Mouse (Mus musculus) MEL (cell line): Measurements from ENCODE around the gene Epyc. TPM values are rescaled to one million over a fixed set of nuclear protein-coding genes. Genes with fewer than 3 reads are reported as not detected.

Experiments
- DNase-seq: peaks from one replicate; pipeline ENCODE4 v3.0.0; 2011; ENCODE audit warnings: low read depth, low spot score
- H3K27ac ChIP-seq: 2 replicates; pipeline ENCODE4 v1.5.1; 2012; ENCODE audit warnings: low read depth, mild to moderate bottlenecking, control low read depth, low read length, moderate library complexity; ENCODE audit not compliant: control insufficient read depth
- H3K27me3 ChIP-seq, 2 experiments: fragments of 150-350 bp in 1 of 2; sonication (generic) in 1 of 2; 2 replicates each; pipeline ENCODE4 v1.6.1; 2012; ENCODE audit warnings: low read length in 2 of 2, mild to moderate bottlenecking in 2 of 2, improper control_type of control experiment in 1 of 2, moderate library complexity in 1 of 2; ENCODE audit not compliant: insufficient read depth in 2 of 2, control insufficient read depth in 1 of 2
- H3K36me3 ChIP-seq, 2 experiments: 2 replicates each; pipeline ENCODE4 v1.6.1; 2012 to 2014; ENCODE audit warnings: low read length in 2 of 2, improper control_type of control experiment in 1 of 2, inconsistent platforms in 1 of 2, mild to moderate bottlenecking in 1 of 2; ENCODE audit not compliant: insufficient read depth in 2 of 2, control insufficient read depth in 1 of 2
- H3K4me1 ChIP-seq, 2 experiments: fragments of 150-350 bp in 1 of 2; sonication (generic) in 1 of 2; 2 replicates each; pipeline ENCODE4 v1.6.1; 2012; ENCODE audit warnings: low read length in 2 of 2, improper control_type of control experiment in 1 of 2, mild to moderate bottlenecking in 1 of 2; ENCODE audit not compliant: insufficient read depth in 2 of 2, control insufficient read depth in 1 of 2
- H3K4me3 ChIP-seq, 2 experiments: fragments of 150-350 bp in 1 of 2; sonication (generic) in 1 of 2; 2 replicates each; pipeline ENCODE4 v1.5.1; 2012; ENCODE audit warnings: low read depth in 2 of 2, low read length in 2 of 2, mild to moderate bottlenecking in 2 of 2, moderate library complexity in 2 of 2, control low read depth in 1 of 2, improper control_type of control experiment in 1 of 2; ENCODE audit not compliant: control insufficient read depth in 1 of 2, insufficient read depth in 1 of 2
- H3K79me2 ChIP-seq: 2 replicates; pipeline ENCODE4 v1.6.1; 2012; ENCODE audit warnings: mild to moderate bottlenecking, low read length, moderate library complexity; ENCODE audit not compliant: control insufficient read depth, poor library complexity, insufficient read depth
- H3K9ac ChIP-seq: 2 replicates; pipeline ENCODE4 v1.6.1; 2012; ENCODE audit warnings: low read depth, mild to moderate bottlenecking, control low read depth, low read length, moderate library complexity; ENCODE audit not compliant: control insufficient read depth, poor library complexity, severe bottlenecking
- H3K9me3 ChIP-seq: fragments of 150-350 bp; sonication (generic); replicated peaks from 2 replicates; pipeline ENCODE4 v1.6.1; 2012; ENCODE audit warnings: mild to moderate bottlenecking, low read length, improper control_type of control experiment, moderate library complexity; ENCODE audit not compliant: insufficient read depth
- BHLHE40 ChIP-seq: IDR thresholded peaks from 2 replicates; pipeline ENCODE4 v1.6.1; 2012; ENCODE audit warnings: low read depth, mild to moderate bottlenecking, inconsistent platforms, low read length, improper control_type of control experiment, borderline replicate concordance
- CHD2 ChIP-seq: IDR thresholded peaks from 2 replicates; pipeline ENCODE4 v1.6.1; 2011; ENCODE audit warnings: low read length, improper control_type of control experiment
- E2F4 ChIP-seq: IDR thresholded peaks from 2 replicates; pipeline ENCODE4 v1.6.1; 2011; ENCODE audit warnings: low read depth, low read length, improper control_type of control experiment, borderline replicate concordance
- EP300 ChIP-seq, 2 experiments: IDR thresholded peaks; 2 replicates each; pipeline ENCODE4 v1.6.1; 2011; ENCODE audit warnings: improper control_type of control experiment in 2 of 2, low read length in 2 of 2, low read depth in 1 of 2, mild to moderate bottlenecking in 1 of 2
- GABPA ChIP-seq: IDR thresholded peaks from 2 replicates; pipeline ENCODE4 v1.6.1; 2012; ENCODE audit warnings: low read depth, mild to moderate bottlenecking, inconsistent platforms, low read length, improper control_type of control experiment, moderate library complexity
- GATA1 ChIP-seq: IDR thresholded peaks from 2 replicates; pipeline ENCODE4 v1.6.1; 2011; ENCODE audit warnings: low read depth, low read length, improper control_type of control experiment
- JUND ChIP-seq: IDR thresholded peaks from 2 replicates; pipeline ENCODE4 v1.6.1; 2011; ENCODE audit warnings: low read depth, mild to moderate bottlenecking, improper control_type of control experiment, low read length
- KAT2A ChIP-seq: conservative IDR thresholded peaks from 2 replicates; pipeline ENCODE4 v1.6.1; 2012; ENCODE audit warnings: low read depth, low read length, improper control_type of control experiment, inconsistent platforms
- MXI1 ChIP-seq: IDR thresholded peaks from 2 replicates; pipeline ENCODE4 v1.6.1; 2011; ENCODE audit warnings: mild to moderate bottlenecking, low read depth, low read length, improper control_type of control experiment
- MYC ChIP-seq: IDR thresholded peaks from 2 replicates; pipeline ENCODE4 v1.6.1; 2011; ENCODE audit warnings: low read depth, mild to moderate bottlenecking, low read length, improper control_type of control experiment, moderate library complexity
- NELFE ChIP-seq: IDR thresholded peaks from 2 replicates; pipeline ENCODE4 v1.6.1; 2011; ENCODE audit warnings: low read depth, low read length, improper control_type of control experiment
- NRF1 ChIP-seq: IDR thresholded peaks from 2 replicates; pipeline ENCODE4 v1.6.1; 2014; ENCODE audit warnings: low read depth, mild to moderate bottlenecking, inconsistent platforms, low read length, improper control_type of control experiment, moderate library complexity; ENCODE audit not compliant: poor library complexity, insufficient read depth, severe bottlenecking
- POLR2A ChIP-seq, 2 experiments: IDR thresholded peaks; 2 replicates each; pipeline ENCODE4 v1.6.1; 2011 to 2012; ENCODE audit warnings: low read length in 2 of 2, mild to moderate bottlenecking in 2 of 2, control low read depth in 1 of 2, improper control_type of control experiment in 1 of 2, low read depth in 1 of 2, moderate library complexity in 1 of 2; ENCODE audit not compliant: control insufficient read depth in 1 of 2, insufficient read depth in 1 of 2, poor library complexity in 1 of 2
- POLR2AphosphoS2 ChIP-seq: IDR thresholded peaks from 2 replicates; pipeline ENCODE4 v1.6.1; 2011; ENCODE audit warnings: low read length, improper control_type of control experiment
- POLR2AphosphoS5 ChIP-seq: IDR thresholded peaks from 2 replicates; pipeline ENCODE4 v1.6.1; 2012; ENCODE audit warnings: low read depth, borderline replicate concordance, mild to moderate bottlenecking, inconsistent platforms, low read length, moderate library complexity, mixed read lengths
- RAD21 ChIP-seq: IDR thresholded peaks from 2 replicates; pipeline ENCODE4 v1.6.1; 2011; ENCODE audit warnings: mild to moderate bottlenecking, low read depth, low read length, improper control_type of control experiment
- SMC3 ChIP-seq: IDR thresholded peaks from 2 replicates; pipeline ENCODE4 v1.6.1; 2011; ENCODE audit warnings: low read depth, low read length, improper control_type of control experiment
- TAL1 ChIP-seq: IDR thresholded peaks from 2 replicates; pipeline ENCODE4 v1.6.1; 2012; ENCODE audit warnings: mild to moderate bottlenecking, inconsistent platforms, low read length, moderate library complexity, mixed read lengths
- TBP ChIP-seq: IDR thresholded peaks from 2 replicates; pipeline ENCODE4 v1.8.0; 2011; ENCODE audit warnings: low read depth, low read length, improper control_type of control experiment
- TCF12 ChIP-seq: IDR thresholded peaks from 2 replicates; pipeline ENCODE4 v1.6.1; 2014; ENCODE audit warnings: low read depth, mild to moderate bottlenecking, inconsistent platforms, low read length, improper control_type of control experiment, moderate library complexity
- USF2 ChIP-seq, 2 experiments: IDR thresholded peaks; 2 replicates each; pipeline ENCODE4 v1.6.1; 2011 to 2012; ENCODE audit warnings: improper control_type of control experiment in 2 of 2, low read length in 2 of 2, borderline replicate concordance in 1 of 2, inconsistent platforms in 1 of 2, low read depth in 1 of 2, mild to moderate bottlenecking in 1 of 2; ENCODE audit not compliant: insufficient read depth in 1 of 2
- ZKSCAN1 ChIP-seq: IDR thresholded peaks from 2 replicates; pipeline ENCODE4 v1.6.1; 2012; ENCODE audit warnings: low read depth, mild to moderate bottlenecking, inconsistent platforms, low read length, improper control_type of control experiment, moderate library complexity
- ZMIZ1 ChIP-seq: IDR thresholded peaks from 2 replicates; pipeline ENCODE4 v1.6.1; 2012; ENCODE audit warnings: low read depth, mild to moderate bottlenecking, inconsistent platforms, low read length, improper control_type of control experiment, moderate library complexity
- ZNF384 ChIP-seq: IDR thresholded peaks from 2 replicates; pipeline ENCODE4 v1.6.1; 2012; ENCODE audit warnings: low read depth, mild to moderate bottlenecking, inconsistent platforms, low read length, improper control_type of control experiment
- polyA plus RNA-seq, 2 experiments: library from polyadenylated mRNA; stranded (reverse) in 1 of 2; unstranded in 1 of 2; fragments of >175 nt in 1 of 2; fragments of >200 nt in 1 of 2; gene quantifications; 2 replicates each; pipeline versions ENCODE4 v1.2.1 to v1.2.4; 2012; ENCODE audit warnings: low replicate concordance in 2 of 2, low read depth in 1 of 2; ENCODE audit not compliant: insufficient read length in 2 of 2, insufficient read depth in 1 of 2, missing spikeins in 1 of 2
- total RNA-seq: library from RNA; depleted of rRNA; stranded (reverse); fragments of 300-350 nt; gene quantifications from 2 replicates; pipeline ENCODE4 v1.2.3, GENCODE M21; 2012

Gene Epyc
- total and polyA plus RNA-seq, 3 experiments = not detected

GRCm38 (mm10) chr10:97606579-97606978 lies 37.3 kb upstream of the Epyc start, which contains the start of gene Kera:
Gene Kera (plus strand): TSS chr10:97606879.
- H3K9ac ChIP-seq = no peak within 1 kb of the TSS
- TF ChIP-seq TCF12 (no peak), GABPA (no peak), EP300 (IDR thresholded peaks at IDR 0.05; ENCODE audit: low read depth in 1 of 2, low read length in 2 of 2) (no peak), TAL1 (no peak)
- H3K4me1 ChIP-seq = no peaks in the 10 kb centered on the region
- no peaks in the 10 kb centered on the region for H3K79me2 ChIP-seq
- no peak for DNase-seq
- H3K27me3 ChIP-seq = no peaks in the 10 kb centered on the region; a peak in 1 of 4 replicates
- no peak within 1 kb of the TSS for H3K27ac ChIP-seq
- H3K4me3 ChIP-seq = no peak within 1 kb of the TSS
- no peaks in the 10 kb centered on the region for H3K36me3 ChIP-seq
- H3K9me3 ChIP-seq = no peaks in the 10 kb centered on the region

- TF ChIP-seq NELFE (no peak), NRF1 (no peak), ZNF384 (no peak), E2F4 (no peak), SMC3 (no peak), ZMIZ1 (no peak), POLR2AphosphoS2 (no peak), JUND (no peak), POLR2AphosphoS5 (no peak), RAD21 (no peak)
- TF ChIP-seq, all 39 proteins: peak for 0
- no peaks in the 10 kb centered on the region for H3K36me3 ChIP-seq
- no peaks in the 10 kb centered on the region for H3K4me1 ChIP-seq
- H3K9me3 ChIP-seq = no peaks in the 10 kb centered on the region
- H3K4me3 ChIP-seq = no peak overlapping the region
- H3K9ac ChIP-seq = no peak overlapping the region
- no peaks in the 10 kb centered on the region for H3K79me2 ChIP-seq
- no peak overlapping the region for H3K27ac ChIP-seq
- DNase-seq = no peak
- no peaks in the 10 kb centered on the region for H3K27me3 ChIP-seq
Observed at GRCm38 (mm10) chr10:97622328-97622727, 21.5 kb upstream of the Epyc start.

- no peak for TF ChIP-seq TAL1
- TF ChIP-seq TBP = no peak
- no peak for TF ChIP-seq MXI1
- TF ChIP-seq NELFE = no peak
- no peak for TF ChIP-seq EP300 (IDR thresholded peaks at IDR 0.05; ENCODE audit: low read depth in 1 of 2, low read length in 2 of 2)
- TF ChIP-seq BHLHE40 = no peak
- no peak for TF ChIP-seq MYC
- TF ChIP-seq GATA1 = no peak
- no peak for TF ChIP-seq USF2 (IDR thresholded peaks at IDR 0.05; ENCODE audit: borderline replicate concordance in 1 of 2, insufficient read depth in 1 of 2, low read depth in 1 of 2, low read length in 2 of 2)
- TF ChIP-seq ZKSCAN1 = no peak
- no peak for TF ChIP-seq POLR2A (IDR thresholded peaks at IDR 0.05; ENCODE audit: control insufficient read depth in 1 of 2, insufficient read depth in 1 of 2, low read depth in 1 of 2, low read length in 2 of 2, poor library complexity in 1 of 2)
- no peak for TF ChIP-seq CHD2
- TF ChIP-seq KAT2A = no peak
- Histone ChIP-seq H3K9ac (no peak overlapping the region), H3K27ac (no peak overlapping the region), H3K9me3 (no peaks in the 10 kb centered on the region), H3K27me3 (no peaks in the 10 kb centered on the region), H3K79me2 (no peaks in the 10 kb centered on the region), H3K4me3 (no peak overlapping the region), H3K36me3 (no peaks in the 10 kb centered on the region), H3K4me1 (no peaks in the 10 kb centered on the region)
- no peak for DNase-seq
Observed at GRCm38 (mm10) chr10:97624381-97624780, 19.5 kb upstream of the Epyc start.
